ENCODE assay signal across 24 mouse cellular contexts in genomic region chr5:10477461-10477860, GRCm38 (mm10).
DNase-seq lines count a peak whose midpoint lies in the region; ATAC-seq and TF ChIP-seq lines count a peak whose summit lies in the region.
"Had no signal": no experiment of that assay in that cellular context is flagged by ENCODE, and none has a peak within 500 bp of the region (broad histone marks: within the 10 kb centered on the region; RNA-seq: fewer than 3 reads in every experiment).

No protein-coding gene starts in this region.

- no peak for TF ChIP-seq CTCF in embryonic fibroblast, embryonic 13.5 days (IDR thresholded peaks at IDR 0.05; ENCODE audit: borderline replicate concordance, insufficient read depth, low read length)

- DNase-seq in embryonic facial prominence, embryonic 11.5 days (ENCODE audit: low spot score), result peak; percentile 50
- no peak for DNase-seq in embryonic facial prominence, embryonic 10.5 days (ENCODE audit: low spot score)
- DNase-seq in embryo, embryonic 10.5 days (ENCODE audit: low spot score), result peak; percentile 44
- peak; percentile 67 for DNase-seq in hindlimb bud, embryonic 11.5 days (ENCODE audit: extremely low spot score, low read depth, low spot score)
- DNase-seq in heart, adult 18-20 months, result no peak
- no peak for DNase-seq in layer of hippocampus, postnatal 36 days
- DNase-seq in spleen, postnatal 10 days (ENCODE audit: low spot score in 2 of 2), result no peak
- DNase-seq: adrenal gland, adult 8-10 months; adrenal gland, postnatal 14 days; adrenal gland, postnatal 36 days; cerebellum, adult 11-12 months; cerebellum, adult 2 months; cerebellum, adult 9-10 months; cerebellum, postnatal 10 days; cerebellum, postnatal 25 days had no signal

- H3K27ac ChIP-seq in embryonic facial prominence, embryonic 11.5 days (replicated peaks; ENCODE audit: low read depth, low read length), result no peak overlapping the region
- H3K27ac ChIP-seq in embryonic facial prominence, embryonic 10.5 days (replicated peaks), result no peak overlapping the region
- H3K27ac ChIP-seq in embryonic fibroblast, embryonic 13.5 days (ENCODE audit: insufficient read depth, low read length), result peak overlapping the region; percentile 47; the same call in 1 of the 2 replicates
- H3K27ac ChIP-seq: embryonic facial prominence, embryonic 12.5 days; forebrain, embryonic 10.5 days; forebrain, embryonic 12.5 days had no signal

- no peak overlapping the region for H3K4me2 ChIP-seq in embryonic facial prominence, embryonic 11.5 days (ENCODE audit: low read depth, low read length)
- H3K4me2 ChIP-seq: embryonic facial prominence, embryonic 12.5 days; forebrain, embryonic 12.5 days had no signal

- TF ChIP-seq POLR2A in embryonic fibroblast, embryonic 13.5 days (IDR thresholded peaks at IDR 0.05; ENCODE audit: low read depth, low read length), result no peak

- H3K27me3 ChIP-seq in embryonic facial prominence, embryonic 11.5 days (ENCODE audit: control insufficient read depth, insufficient read depth, low read length), result no peaks in the 10 kb centered on the region
- no peaks in the 10 kb centered on the region for H3K27me3 ChIP-seq in embryonic facial prominence, embryonic 10.5 days (replicated peaks; ENCODE audit: low read depth, poor library complexity, severe bottlenecking)
- H3K27me3 ChIP-seq: embryonic facial prominence, embryonic 12.5 days; forebrain, embryonic 12.5 days; Patski had no signal

- H3K36me3 ChIP-seq in embryonic facial prominence, embryonic 11.5 days (replicated peaks; ENCODE audit: control insufficient read depth, insufficient read depth, low read depth, low read length), result no peaks in the 10 kb centered on the region
- H3K36me3 ChIP-seq in embryonic facial prominence, embryonic 10.5 days (replicated peaks), result no peaks in the 10 kb centered on the region
- H3K36me3 ChIP-seq: embryonic facial prominence, embryonic 12.5 days; forebrain, embryonic 10.5 days; forebrain, embryonic 12.5 days had no signal

- ATAC-seq in embryonic facial prominence, embryonic 11.5 days (replicated peaks; ENCODE audit: insufficient number of reproducible peaks, low FRiP score, low TSS enrichment, low read depth), result no peak
- ATAC-seq: activated CD4-positive, CD25-positive, alpha-beta regulatory T cell, adult 4 months; forebrain, embryonic 14.5 days; forebrain, embryonic 16.5 days had no signal

- no peak overlapping the region for H3K9ac ChIP-seq in embryonic facial prominence, embryonic 11.5 days (replicated peaks; ENCODE audit: low read length)
- H3K9ac ChIP-seq: embryonic facial prominence, embryonic 12.5 days; forebrain, embryonic 12.5 days had no signal

- H3K4me3 ChIP-seq in embryonic facial prominence, embryonic 11.5 days (ENCODE audit: low read depth, low read length), result no peak overlapping the region
- no peak overlapping the region for H3K4me3 ChIP-seq in embryonic facial prominence, embryonic 10.5 days
- no peak overlapping the region for H3K4me3 ChIP-seq in embryonic fibroblast, embryonic 13.5 days (ENCODE audit: insufficient read depth, low read length)
- H3K4me3 ChIP-seq: embryonic facial prominence, embryonic 12.5 days; erythroblast, embryonic 14.5 days; forebrain, embryonic 10.5 days; forebrain, embryonic 12.5 days had no signal

- no peaks in the 10 kb centered on the region for H3K9me3 ChIP-seq in embryonic facial prominence, embryonic 11.5 days (replicated peaks; ENCODE audit: control insufficient read depth, low read length)
- no peaks in the 10 kb centered on the region for H3K9me3 ChIP-seq in embryonic facial prominence, embryonic 10.5 days
- H3K9me3 ChIP-seq: embryonic facial prominence, embryonic 12.5 days; forebrain, embryonic 10.5 days; forebrain, embryonic 12.5 days had no signal

- no peaks in the 10 kb centered on the region for H3K4me1 ChIP-seq in embryonic facial prominence, embryonic 11.5 days (ENCODE audit: control insufficient read depth, insufficient read depth, low read length)
- H3K4me1 ChIP-seq in embryonic facial prominence, embryonic 10.5 days, result no peaks in the 10 kb centered on the region
- H3K4me1 ChIP-seq in embryonic fibroblast, embryonic 13.5 days (ENCODE audit: control insufficient read depth, insufficient read depth, low read length), result peaks cover 6% of the 10 kb centered on the region
- H3K4me1 ChIP-seq: embryonic facial prominence, embryonic 12.5 days; forebrain, embryonic 10.5 days; forebrain, embryonic 12.5 days had no signal

Comparison
In these comparisons a context has a peak if more than half of its experiments do, and no peak if none do; other contexts are left out.
1. DNase-seq: peak in embryonic facial prominence, embryonic 11.5 days (single experiment), embryo, embryonic 10.5 days (single experiment) and hindlimb bud, embryonic 11.5 days (single experiment); none in embryonic facial prominence, embryonic 10.5 days (single experiment), heart, adult 18-20 months (0 of 2), layer of hippocampus, postnatal 36 days (0 of 2) and spleen, postnatal 10 days (0 of 2).